Mouse (Mus musculus): ENCODE data around the gene Ttll11. TPM values are rescaled to one million over a fixed set of nuclear protein-coding genes. Genes with fewer than 3 reads are reported as not detected.

Gene Ttll11
- polyA plus RNA-seq, 1 experiment from 2014 or later, result 2.1 TPM

- Histone ChIP-seq H3K4me2 (ENCODE audit: low read depth, low read length) (no peak overlapping the region), H3K27ac (replicated peaks; ENCODE audit: low read depth, low read length) (no peak overlapping the region), H3K4me1 (ENCODE audit: control insufficient read depth, insufficient read depth, low read length) (no peaks in the 10 kb centered on the region), H3K9me3 (replicated peaks; ENCODE audit: control insufficient read depth, low read length) (no peaks in the 10 kb centered on the region), H3K36me3 (replicated peaks; ENCODE audit: control insufficient read depth, insufficient read depth, low read depth, low read length) (no peaks in the 10 kb centered on the region), H3K27me3 (ENCODE audit: control insufficient read depth, insufficient read depth, low read length) (no peaks in the 10 kb centered on the region), H3K4me3 (ENCODE audit: low read depth, low read length) (no peak overlapping the region), H3K9ac (replicated peaks; ENCODE audit: low read length) (no peak overlapping the region)
- ATAC-seq (replicated peaks; ENCODE audit: insufficient number of reproducible peaks, low FRiP score, low TSS enrichment, low read depth), result no peak
- no peak for DNase-seq (ENCODE audit: low spot score)
- WGBS, result 95% methylated on average over 10 of the region's 10 CpGs
Observed at GRCm38 (mm10) chr2:35834198-35834913, 145.4 kb downstream of the Ttll11 start.

GRCm38 (mm10) chr2:35833546-35833945, 146.2 kb downstream of the Ttll11 start:
- no peaks in the 10 kb centered on the region for H3K4me1 ChIP-seq (ENCODE audit: control insufficient read depth, insufficient read depth, low read length)
- H3K27me3 ChIP-seq (ENCODE audit: control insufficient read depth, insufficient read depth, low read length), result no peaks in the 10 kb centered on the region
- H3K27ac ChIP-seq (replicated peaks; ENCODE audit: low read depth, low read length), result no peak overlapping the region
- H3K4me2 ChIP-seq (ENCODE audit: low read depth, low read length), result no peak overlapping the region
- 59% methylated on average over 6 of the region's 6 CpGs for WGBS
- H3K9ac ChIP-seq (replicated peaks; ENCODE audit: low read length), result no peak overlapping the region
- H3K36me3 ChIP-seq (replicated peaks; ENCODE audit: control insufficient read depth, insufficient read depth, low read depth, low read length), result no peaks in the 10 kb centered on the region
- DNase-seq (ENCODE audit: low spot score), result no peak
- no peak overlapping the region for H3K4me3 ChIP-seq (ENCODE audit: low read depth, low read length)
- ATAC-seq (replicated peaks; ENCODE audit: insufficient number of reproducible peaks, low FRiP score, low TSS enrichment, low read depth), result no peak
- H3K9me3 ChIP-seq (replicated peaks; ENCODE audit: control insufficient read depth, low read length), result no peaks in the 10 kb centered on the region

GRCm38 (mm10) chr2:35832742-35833425, 146.8 kb downstream of the Ttll11 start:
- Histone ChIP-seq H3K4me1 (ENCODE audit: control insufficient read depth, insufficient read depth, low read length) (no peaks in the 10 kb centered on the region), H3K27ac (replicated peaks; ENCODE audit: low read depth, low read length) (no peak overlapping the region), H3K36me3 (replicated peaks; ENCODE audit: control insufficient read depth, insufficient read depth, low read depth, low read length) (no peaks in the 10 kb centered on the region), H3K4me3 (ENCODE audit: low read depth, low read length) (no peak overlapping the region), H3K9me3 (replicated peaks; ENCODE audit: control insufficient read depth, low read length) (no peaks in the 10 kb centered on the region), H3K9ac (replicated peaks; ENCODE audit: low read length) (no peak overlapping the region), H3K4me2 (ENCODE audit: low read depth, low read length) (no peak overlapping the region), H3K27me3 (ENCODE audit: control insufficient read depth, insufficient read depth, low read length) (no peaks in the 10 kb centered on the region)
- DNase-seq (ENCODE audit: low spot score) (no peak), ATAC-seq (replicated peaks; ENCODE audit: insufficient number of reproducible peaks, low FRiP score, low TSS enrichment, low read depth) (no peak)
- 46% methylated on average over 11 of the region's 11 CpGs for WGBS

GRCm38 (mm10) chr2:35831904-35832581, 147.7 kb downstream of the Ttll11 start:
- H3K36me3 ChIP-seq (replicated peaks; ENCODE audit: control insufficient read depth, insufficient read depth, low read depth, low read length), result no peaks in the 10 kb centered on the region
- H3K4me2 ChIP-seq (ENCODE audit: low read depth, low read length), result no peak overlapping the region
- no peak overlapping the region for H3K9ac ChIP-seq (replicated peaks; ENCODE audit: low read length)
- no peak overlapping the region for H3K4me3 ChIP-seq (ENCODE audit: low read depth, low read length)
- no peaks in the 10 kb centered on the region for H3K27me3 ChIP-seq (ENCODE audit: control insufficient read depth, insufficient read depth, low read length)
- WGBS, result 88% methylated on average over 10 of the region's 10 CpGs
- no peak for DNase-seq (ENCODE audit: low spot score)
- H3K27ac ChIP-seq (replicated peaks; ENCODE audit: low read depth, low read length), result no peak overlapping the region
- no peaks in the 10 kb centered on the region for H3K4me1 ChIP-seq (ENCODE audit: control insufficient read depth, insufficient read depth, low read length)
- H3K9me3 ChIP-seq (replicated peaks; ENCODE audit: control insufficient read depth, low read length), result no peaks in the 10 kb centered on the region
- no peak for ATAC-seq (replicated peaks; ENCODE audit: insufficient number of reproducible peaks, low FRiP score, low TSS enrichment, low read depth)

- H3K4me2 ChIP-seq (ENCODE audit: low read depth, low read length), result no peak overlapping the region
- no peak for ATAC-seq (replicated peaks; ENCODE audit: insufficient number of reproducible peaks, low FRiP score, low TSS enrichment, low read depth)
- H3K27me3 ChIP-seq (ENCODE audit: control insufficient read depth, insufficient read depth, low read length), result no peaks in the 10 kb centered on the region
- no peaks in the 10 kb centered on the region for H3K4me1 ChIP-seq (ENCODE audit: control insufficient read depth, insufficient read depth, low read length)
- H3K36me3 ChIP-seq (replicated peaks; ENCODE audit: control insufficient read depth, insufficient read depth, low read depth, low read length), result no peaks in the 10 kb centered on the region
- H3K4me3 ChIP-seq (ENCODE audit: low read depth, low read length), result no peak overlapping the region
- 75% methylated on average over 6 of the region's 6 CpGs for WGBS
- DNase-seq (ENCODE audit: low spot score), result peak; percentile 31
- no peak overlapping the region for H3K27ac ChIP-seq (replicated peaks; ENCODE audit: low read depth, low read length)
- no peaks in the 10 kb centered on the region for H3K9me3 ChIP-seq (replicated peaks; ENCODE audit: control insufficient read depth, low read length)
- no peak overlapping the region for H3K9ac ChIP-seq (replicated peaks; ENCODE audit: low read length)
Observed at GRCm38 (mm10) chr2:35830966-35831903, 148.5 kb downstream of the Ttll11 start.

GRCm38 (mm10) chr2:35829136-35829535, 150.6 kb downstream of the Ttll11 start:
- Histone ChIP-seq H3K9ac (replicated peaks; ENCODE audit: low read length) (no peak overlapping the region), H3K9me3 (replicated peaks; ENCODE audit: control insufficient read depth, low read length) (no peaks in the 10 kb centered on the region), H3K4me2 (ENCODE audit: low read depth, low read length) (no peak overlapping the region), H3K27ac (replicated peaks; ENCODE audit: low read depth, low read length) (no peak overlapping the region), H3K27me3 (ENCODE audit: control insufficient read depth, insufficient read depth, low read length) (no peaks in the 10 kb centered on the region), H3K4me1 (ENCODE audit: control insufficient read depth, insufficient read depth, low read length) (no peaks in the 10 kb centered on the region), H3K4me3 (ENCODE audit: low read depth, low read length) (no peak overlapping the region), H3K36me3 (replicated peaks; ENCODE audit: control insufficient read depth, insufficient read depth, low read depth, low read length) (no peaks in the 10 kb centered on the region)
- 89% methylated on average over 4 of the region's 4 CpGs for WGBS
- ATAC-seq (replicated peaks; ENCODE audit: insufficient number of reproducible peaks, low FRiP score, low TSS enrichment, low read depth), result no peak
- DNase-seq (ENCODE audit: low spot score), result no peak

- no peak overlapping the region for H3K4me2 ChIP-seq (ENCODE audit: low read depth, low read length)
- H3K4me3 ChIP-seq (ENCODE audit: low read depth, low read length), result no peak overlapping the region
- 36% methylated on average over 4 of the region's 4 CpGs for WGBS
- DNase-seq (ENCODE audit: low spot score) (peak; percentile 80), ATAC-seq (replicated peaks; ENCODE audit: insufficient number of reproducible peaks, low FRiP score, low TSS enrichment, low read depth) (no peak)
- H3K27ac ChIP-seq (replicated peaks; ENCODE audit: low read depth, low read length), result no peak overlapping the region
- no peaks in the 10 kb centered on the region for H3K27me3 ChIP-seq (ENCODE audit: control insufficient read depth, insufficient read depth, low read length)
- no peaks in the 10 kb centered on the region for H3K36me3 ChIP-seq (replicated peaks; ENCODE audit: control insufficient read depth, insufficient read depth, low read depth, low read length)
- H3K9ac ChIP-seq (replicated peaks; ENCODE audit: low read length), result no peak overlapping the region
- H3K4me1 ChIP-seq (ENCODE audit: control insufficient read depth, insufficient read depth, low read length), result no peaks in the 10 kb centered on the region
- no peaks in the 10 kb centered on the region for H3K9me3 ChIP-seq (replicated peaks; ENCODE audit: control insufficient read depth, low read length)
Observed at GRCm38 (mm10) chr2:35827886-35828285, 151.8 kb downstream of the Ttll11 start.
